Mouse (Mus musculus) mouse embryonic stem cell (cell line): Measurements from ENCODE around the gene Mlana.

Source experiments
- in situ Hi-C, 2 experiments: fragments of 300-500 bp; cut with MboI; formaldehyde crosslinking; loops; 1 replicate in 1 of 2; 3 replicates in 1 of 2; pipeline ENCODE4 v1.14.3; 2019 to 2020; ENCODE audit warnings: low sequenced_read_pairs in 2 of 2, low pct_unique_long_range_greater_than_20kb in 1 of 2, mixed read lengths in 1 of 2; ENCODE audit not compliant: unreplicated experiment in 1 of 2

Gene Mlana

GRCm38 (mm10) chr19:29717854-29718253 is 20.2 kb downstream of the Mlana start:
- in situ Hi-C loops, result no loop called here

DNA sequence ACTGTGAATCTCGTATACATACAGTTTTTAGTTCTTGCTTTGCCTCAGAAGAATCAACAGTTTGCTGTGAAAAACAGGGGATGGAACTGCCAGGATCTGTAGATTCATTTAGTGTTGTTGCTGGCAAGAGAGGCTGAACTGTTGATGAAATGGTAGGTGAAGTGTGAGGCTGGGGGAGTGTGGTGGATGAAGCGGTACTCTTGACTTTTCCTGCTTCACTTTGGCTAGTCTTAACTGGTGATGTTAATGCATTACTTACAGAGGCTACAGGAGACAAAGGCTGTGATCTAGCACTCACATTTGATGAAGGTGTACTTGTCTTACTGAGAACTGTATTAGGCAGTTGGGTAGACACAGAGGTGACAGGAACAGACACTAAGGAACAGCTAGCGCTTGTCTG is 20.9 kb downstream of the Mlana start:
- in situ Hi-C loops, result no loop called here

DNA sequence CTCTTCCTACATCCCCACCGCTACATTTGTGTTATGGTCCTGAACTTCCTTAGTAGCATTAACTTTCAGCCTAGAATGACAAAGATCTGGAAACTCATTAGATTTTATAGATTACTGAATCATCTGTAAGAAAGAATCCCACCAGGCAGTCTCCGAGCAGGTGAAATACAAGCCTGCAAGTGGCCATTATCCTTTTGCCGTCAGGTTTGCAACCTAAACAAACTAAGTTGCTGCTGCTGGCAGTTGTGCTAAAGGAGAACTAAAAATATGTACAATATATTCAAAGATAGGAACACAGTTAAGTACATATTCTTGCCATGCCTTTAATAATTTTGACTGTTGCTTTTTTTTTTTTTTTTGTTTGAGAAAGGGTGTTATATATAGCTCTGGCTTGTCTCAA is 37.8 kb downstream of the Mlana start:
- in situ Hi-C loops, result no loop called here

DNA sequence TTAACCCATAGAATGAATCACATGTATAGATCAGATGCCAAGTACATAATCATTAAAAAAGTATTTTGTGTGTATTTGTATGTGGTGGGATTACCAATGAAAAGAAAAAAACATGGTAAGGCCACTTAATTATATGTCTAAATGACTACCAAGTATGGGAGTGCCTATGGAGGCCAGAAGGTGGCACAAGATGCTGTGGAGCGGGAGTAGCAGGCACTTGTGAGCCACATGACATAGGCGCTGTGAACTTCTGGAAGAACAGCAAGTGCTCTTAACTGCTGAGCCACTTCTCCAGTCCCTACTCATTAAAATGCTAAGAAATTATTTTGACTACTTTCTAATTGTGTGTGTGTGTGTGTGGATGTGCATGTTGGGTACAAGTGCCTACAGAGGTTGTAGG is 42.0 kb downstream of the Mlana start:
- in situ Hi-C loops, result no loop called here

DNA sequence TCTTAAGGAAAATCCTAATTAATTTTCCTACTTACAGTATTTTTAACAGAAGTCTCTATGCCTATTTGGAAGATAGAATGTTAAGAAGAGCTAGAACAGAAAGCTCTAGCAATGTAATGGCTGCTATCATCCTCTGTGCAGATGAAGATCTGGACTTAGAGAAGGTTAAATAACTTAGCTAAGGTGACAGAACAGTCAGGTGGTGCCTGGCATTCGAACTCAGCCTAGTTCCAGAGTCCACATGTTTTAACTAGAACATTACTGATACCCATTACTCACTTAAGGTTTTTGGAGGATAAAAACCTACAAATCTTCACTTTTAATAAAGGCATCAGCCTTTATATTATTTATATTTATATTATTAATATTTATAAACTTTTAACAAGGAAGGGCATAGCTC is 43.0 kb downstream of the Mlana start:
- in situ Hi-C loops, result no loop called here

- in situ Hi-C loops, result no loop called here
Measured at GRCm38 (mm10) chr19:29743531-29743930, 45.9 kb downstream of the Mlana start.

GRCm38 (mm10) chr19:29750994-29751393 is 53.4 kb downstream of the Mlana start:
- in situ Hi-C loops, result no loop called here

DNA sequence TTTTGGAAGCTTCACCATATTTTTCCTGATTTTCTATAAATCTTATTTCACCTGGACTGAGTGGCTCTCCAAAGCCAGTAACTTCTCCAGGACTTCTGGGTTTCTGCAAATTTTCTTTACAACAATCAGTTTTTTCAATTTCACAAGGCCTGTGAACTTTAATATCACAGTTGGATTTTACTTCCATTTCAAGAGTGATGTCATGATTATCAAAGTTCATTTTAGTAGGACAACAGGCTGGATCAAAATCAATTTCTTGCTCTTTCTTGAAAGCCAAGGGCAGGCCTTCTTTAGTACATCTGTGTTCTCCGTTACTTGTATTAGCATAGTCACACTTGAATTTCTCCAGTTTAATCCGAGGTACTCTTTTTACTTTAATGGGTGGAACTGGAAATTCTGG is 56.3 kb downstream of the Mlana start:
- in situ Hi-C loops, result no loop called here
